Mouse (Mus musculus): ENCODE measurements at regions not wholly inside any gene's neighbourhood (a gene's known extent, or its start where the extent isn't known, plus 50 kb on each side); places are given as distances from the start of the nearest gene placed in this dataset.

GRCm38 (mm10) chr14:110276192-110276591 is 478.8 kb downstream of the Slitrk6 start:
- no peak for TF ChIP-seq CTCF (conservative IDR thresholded peaks at IDR 0.05; ENCODE audit: insufficient read depth, insufficient read length, low read depth, low read length)
- no peak for TF ChIP-seq POLR2A (IDR thresholded peaks at IDR 0.05; ENCODE audit: low read depth, low read length)
- Histone ChIP-seq H3K27me3 (replicated peaks; ENCODE audit: control insufficient read depth, insufficient read depth, low read length) (no peaks in the 10 kb centered on the region), H3K27ac (ENCODE audit: insufficient read depth, low read depth, low read length) (no peak overlapping the region), H3K4me3 (ENCODE audit: insufficient read depth, low read depth, low read length) (no peak overlapping the region), H3K4me1 (ENCODE audit: control insufficient read depth, insufficient read depth, low read length) (no peaks in the 10 kb centered on the region), H3K36me3 (ENCODE audit: control insufficient read depth, insufficient read depth, low read length) (no peaks in the 10 kb centered on the region)
- 22% methylated on average over 1 of the region's 1 CpGs for WGBS
- no peak for DNase-seq

- no peaks in the 10 kb centered on the region for H3K27me3 ChIP-seq (replicated peaks; ENCODE audit: control insufficient read depth, insufficient read depth, low read length)
- no peak for TF ChIP-seq POLR2A (IDR thresholded peaks at IDR 0.05; ENCODE audit: low read depth, low read length)
- TF ChIP-seq CTCF (conservative IDR thresholded peaks at IDR 0.05; ENCODE audit: insufficient read depth, insufficient read length, low read depth, low read length), result no peak
- H3K36me3 ChIP-seq (ENCODE audit: control insufficient read depth, insufficient read depth, low read length), result no peaks in the 10 kb centered on the region
- no peaks in the 10 kb centered on the region for H3K4me1 ChIP-seq (ENCODE audit: control insufficient read depth, insufficient read depth, low read length)
- WGBS, result 71% methylated on average over 2 of the region's 2 CpGs
- no peak overlapping the region for H3K27ac ChIP-seq (ENCODE audit: insufficient read depth, low read depth, low read length)
- H3K4me3 ChIP-seq (ENCODE audit: insufficient read depth, low read depth, low read length), result no peak overlapping the region
- DNase-seq, result no peak
Measured at GRCm38 (mm10) chr14:110271270-110271669, 483.7 kb downstream of the Slitrk6 start.

- TF ChIP-seq POLR2A (IDR thresholded peaks at IDR 0.05; ENCODE audit: low read depth, low read length) (no peak), CTCF (conservative IDR thresholded peaks at IDR 0.05; ENCODE audit: insufficient read depth, insufficient read length, low read depth, low read length) (no peak)
- H3K27ac ChIP-seq (ENCODE audit: insufficient read depth, low read depth, low read length), result no peak overlapping the region
- H3K36me3 ChIP-seq (ENCODE audit: control insufficient read depth, insufficient read depth, low read length), result no peaks in the 10 kb centered on the region
- H3K27me3 ChIP-seq (replicated peaks; ENCODE audit: control insufficient read depth, insufficient read depth, low read length), result no peaks in the 10 kb centered on the region
- no peaks in the 10 kb centered on the region for H3K4me1 ChIP-seq (ENCODE audit: control insufficient read depth, insufficient read depth, low read length)
- WGBS, result 52% methylated on average over 1 of the region's 1 CpGs
- no peak overlapping the region for H3K4me3 ChIP-seq (ENCODE audit: insufficient read depth, low read depth, low read length)
- DNase-seq, result no peak
Measured at GRCm38 (mm10) chr14:110244466-110244865, 510.5 kb downstream of the Slitrk6 start.

GRCm38 (mm10) chr14:110243549-110243948 is 511.4 kb downstream of the Slitrk6 start:
- H3K27ac ChIP-seq (ENCODE audit: insufficient read depth, low read depth, low read length), result no peak overlapping the region
- no peaks in the 10 kb centered on the region for H3K36me3 ChIP-seq (ENCODE audit: control insufficient read depth, insufficient read depth, low read length)
- TF ChIP-seq POLR2A (IDR thresholded peaks at IDR 0.05; ENCODE audit: low read depth, low read length) (no peak), CTCF (conservative IDR thresholded peaks at IDR 0.05; ENCODE audit: insufficient read depth, insufficient read length, low read depth, low read length) (no peak)
- no peaks in the 10 kb centered on the region for H3K27me3 ChIP-seq (replicated peaks; ENCODE audit: control insufficient read depth, insufficient read depth, low read length)
- H3K4me1 ChIP-seq (ENCODE audit: control insufficient read depth, insufficient read depth, low read length), result no peaks in the 10 kb centered on the region
- 88% methylated on average over 2 of the region's 2 CpGs for WGBS
- DNase-seq, result no peak
- H3K4me3 ChIP-seq (ENCODE audit: insufficient read depth, low read depth, low read length), result no peak overlapping the region

GRCm38 (mm10) chr14:110238800-110239199 is 516.1 kb downstream of the Slitrk6 start:
- WGBS, result 81% methylated on average over 2 of the region's 2 CpGs
- no peaks in the 10 kb centered on the region for H3K4me1 ChIP-seq (ENCODE audit: control insufficient read depth, insufficient read depth, low read length)
- no peak overlapping the region for H3K27ac ChIP-seq (ENCODE audit: insufficient read depth, low read depth, low read length)
- H3K27me3 ChIP-seq (replicated peaks; ENCODE audit: control insufficient read depth, insufficient read depth, low read length), result no peaks in the 10 kb centered on the region
- DNase-seq, result no peak
- H3K36me3 ChIP-seq (ENCODE audit: control insufficient read depth, insufficient read depth, low read length), result no peaks in the 10 kb centered on the region
- TF ChIP-seq CTCF (conservative IDR thresholded peaks at IDR 0.05; ENCODE audit: insufficient read depth, insufficient read length, low read depth, low read length), result no peak
- no peak overlapping the region for H3K4me3 ChIP-seq (ENCODE audit: insufficient read depth, low read depth, low read length)

- Histone ChIP-seq H3K36me3 (ENCODE audit: control insufficient read depth, insufficient read depth, low read length) (no peaks in the 10 kb centered on the region), H3K27ac (ENCODE audit: insufficient read depth, low read depth, low read length) (no peak overlapping the region), H3K27me3 (replicated peaks; ENCODE audit: control insufficient read depth, insufficient read depth, low read length) (no peaks in the 10 kb centered on the region), H3K4me3 (ENCODE audit: insufficient read depth, low read depth, low read length) (no peak overlapping the region), H3K4me1 (ENCODE audit: control insufficient read depth, insufficient read depth, low read length) (no peaks in the 10 kb centered on the region)
- no peak for DNase-seq
- no peak for TF ChIP-seq POLR2A (IDR thresholded peaks at IDR 0.05; ENCODE audit: low read depth, low read length)
- TF ChIP-seq CTCF (conservative IDR thresholded peaks at IDR 0.05; ENCODE audit: insufficient read depth, insufficient read length, low read depth, low read length), result no peak
- WGBS, result 79% methylated on average over 6 of the region's 6 CpGs
Measured at GRCm38 (mm10) chr14:110224678-110225446, 530.1 kb downstream of the Slitrk6 start.

- H3K27me3 ChIP-seq (replicated peaks; ENCODE audit: control insufficient read depth, insufficient read depth, low read length), result no peaks in the 10 kb centered on the region
- H3K4me1 ChIP-seq (ENCODE audit: control insufficient read depth, insufficient read depth, low read length), result no peaks in the 10 kb centered on the region
- no peak overlapping the region for H3K4me3 ChIP-seq (ENCODE audit: insufficient read depth, low read depth, low read length)
- no peak overlapping the region for H3K27ac ChIP-seq (ENCODE audit: insufficient read depth, low read depth, low read length)
- no peak for TF ChIP-seq POLR2A (IDR thresholded peaks at IDR 0.05; ENCODE audit: low read depth, low read length)
- H3K36me3 ChIP-seq (ENCODE audit: control insufficient read depth, insufficient read depth, low read length), result no peaks in the 10 kb centered on the region
- DNase-seq, result no peak
- 93% methylated on average over 2 of the region's 2 CpGs for WGBS
Measured at GRCm38 (mm10) chr14:110190987-110191607, 563.9 kb downstream of the Slitrk6 start.

All from kidney, adult 2 months (tissue).